Mouse (Mus musculus): ENCODE measurements around the gene Hist2h3c2. TPM values are rescaled to one million over a fixed set of nuclear protein-coding genes. Genes with fewer than 3 reads are reported as not detected.
"Not testable (repeated sequence)": the region's sequence is repeated elsewhere in the genome, so short reads cannot be mapped to it uniquely, and the experiment has no call there.

Hist2h3c2 gene
- polyA plus RNA-seq, 2 experiments: 14.6 to 91.6 TPM

GRCm38 (mm10) chr3:96246018-96246417 is 7.1 kb upstream of the Hist2h3c2 start:
- not testable (repeated sequence) for H3K27me3 ChIP-seq (ENCODE audit: control insufficient read depth, insufficient read depth, low read length); H3K4me2 ChIP-seq (ENCODE audit: low read depth); H3K9me3 ChIP-seq (ENCODE audit: control insufficient read depth, low read length); H3K36me3 ChIP-seq (replicated peaks; ENCODE audit: control insufficient read depth, insufficient read depth, low read depth); DNase-seq (ENCODE audit: low read depth in 3 of 3, low spot score in 3 of 3)
- peak overlapping the region; percentile 21 to 63; a peak in 3 of 4 replicates for H3K4me3 ChIP-seq (ENCODE audit: insufficient read depth in 1 of 2, low read depth in 2 of 2, low read length in 2 of 2)
- H3K9ac ChIP-seq (replicated peaks): peak overlapping the region; percentile 64
- H3K4me1 ChIP-seq (replicated peaks; ENCODE audit: control insufficient read depth in 2 of 2, insufficient read depth in 2 of 2, low read length in 1 of 2): peaks cover 30 to 45% of the 10 kb centered on the region in 2 experiments
- ATAC-seq (ENCODE audit: insufficient read depth): peak; percentile 61
- 1% methylated on average over 10 of the region's 21 CpGs for WGBS (ENCODE audit: insufficient replicate concordance)
- H3K27ac ChIP-seq: peak overlapping the region; percentile 83
- 0 out of 2 replicates have a peak, but pooled peaks have one; percentile 4 for TF ChIP-seq EP300 (IDR thresholded peaks at IDR 0.05; ENCODE audit: low read depth)

GRCm38 (mm10) chr3:96245003-96245886 is 6.3 kb upstream of the Hist2h3c2 start, which contains the start of gene Hist2h2aa1:
Hist2h2aa1 (plus strand) TSS chr3:96245497.
- H3K9me3 ChIP-seq (ENCODE audit: control insufficient read depth, low read length); H3K36me3 ChIP-seq (replicated peaks; ENCODE audit: control insufficient read depth, insufficient read depth, low read depth); H3K27me3 ChIP-seq (ENCODE audit: control insufficient read depth, insufficient read depth, low read length): not testable (repeated sequence)
- peak in 1 of 3 experiments; percentile 61 for DNase-seq (ENCODE audit: low read depth in 3 of 3, low spot score in 3 of 3)
- peak within 1 kb of the TSS; percentile 95 for H3K4me2 ChIP-seq (ENCODE audit: low read depth)
- H3K9ac ChIP-seq (replicated peaks): peak within 1 kb of the TSS; percentile 99
- WGBS (ENCODE audit: insufficient replicate concordance): under 1% methylated on average over 19 of the region's 88 CpGs
- H3K4me1 ChIP-seq (replicated peaks; ENCODE audit: control insufficient read depth in 2 of 2, insufficient read depth in 2 of 2, low read length in 1 of 2): peaks cover 30 to 41% of the 10 kb centered on the region in 2 experiments
- H3K4me3 ChIP-seq (ENCODE audit: insufficient read depth in 1 of 2, low read depth in 2 of 2, low read length in 2 of 2): peak within 1 kb of the TSS; percentile 71 to 100
- ATAC-seq (ENCODE audit: insufficient read depth): peak; percentile 67
- H3K27ac ChIP-seq: peak within 1 kb of the TSS; percentile 99
- TF ChIP-seq EP300 (IDR thresholded peaks at IDR 0.05; ENCODE audit: low read depth): peak; percentile 31

- 65% methylated on average over 7 of the region's 7 CpGs for WGBS (ENCODE audit: insufficient replicate concordance)
- DNase-seq (ENCODE audit: low read depth in 3 of 3, low spot score in 3 of 3): no peak
These were observed 5.1 kb upstream of the Hist2h3c2 start for GRCm38 (mm10) chr3:96243921-96244572.

GRCm38 (mm10) chr3:96240799-96241197 is 1.9 kb upstream of the Hist2h3c2 start:
- peak overlapping the region in 1 of 2 experiments; percentile 43; a peak in 2 of 4 replicates for H3K4me3 ChIP-seq (ENCODE audit: insufficient read depth in 1 of 2, low read depth in 2 of 2, low read length in 2 of 2)
- no peaks in the 10 kb centered on the region for H3K9me3 ChIP-seq (ENCODE audit: control insufficient read depth, low read length)
- no peak for DNase-seq (ENCODE audit: low read depth in 3 of 3, low spot score in 3 of 3)
- TF ChIP-seq EP300 (IDR thresholded peaks at IDR 0.05; ENCODE audit: low read depth) (no peak), CTCF (IDR thresholded peaks at IDR 0.05; ENCODE audit: low read depth) (no peak)
- no peak for ATAC-seq (ENCODE audit: insufficient read depth)
- peak overlapping the region; percentile 76 for H3K9ac ChIP-seq (replicated peaks)
- H3K4me2 ChIP-seq (ENCODE audit: low read depth): peak overlapping the region; percentile 69
- peaks cover 25 to 38% of the 10 kb centered on the region in 2 experiments for H3K4me1 ChIP-seq (replicated peaks; ENCODE audit: control insufficient read depth in 2 of 2, insufficient read depth in 2 of 2, low read length in 1 of 2)
- H3K36me3 ChIP-seq (replicated peaks; ENCODE audit: control insufficient read depth, insufficient read depth, low read depth): no peaks in the 10 kb centered on the region
- 77% methylated on average over 9 of the region's 9 CpGs for WGBS (ENCODE audit: insufficient replicate concordance)
- no peaks in the 10 kb centered on the region for H3K27me3 ChIP-seq (ENCODE audit: control insufficient read depth, insufficient read depth, low read length)
- peak overlapping the region; percentile 86 for H3K27ac ChIP-seq

More at GRCm38 (mm10) chr3:96243921-96244572, 5.1 kb upstream of the Hist2h3c2 start:
- Histone ChIP-seq H3K27me3 (ENCODE audit: control insufficient read depth, insufficient read depth, low read length) (no peaks in the 10 kb centered on the region), H3K36me3 (replicated peaks; ENCODE audit: control insufficient read depth, insufficient read depth, low read depth) (no peaks in the 10 kb centered on the region), H3K27ac (peak overlapping the region; percentile 99), H3K9ac (replicated peaks) (peak overlapping the region; percentile 99), H3K9me3 (ENCODE audit: control insufficient read depth, low read length) (no peaks in the 10 kb centered on the region), H3K4me3 (ENCODE audit: insufficient read depth in 1 of 2, low read depth in 2 of 2, low read length in 2 of 2) (peak overlapping the region; percentile 71 to 100; a peak in 3 of 4 replicates), H3K4me1 (replicated peaks; ENCODE audit: control insufficient read depth in 2 of 2, insufficient read depth in 2 of 2, low read length in 1 of 2) (peaks cover 30 to 39% of the 10 kb centered on the region in 2 experiments), H3K4me2 (ENCODE audit: low read depth) (peak overlapping the region; percentile 95)
- ATAC-seq (ENCODE audit: insufficient read depth): no peak
- no peak for TF ChIP-seq CTCF (IDR thresholded peaks at IDR 0.05; ENCODE audit: low read depth)
- TF ChIP-seq EP300 (IDR thresholded peaks at IDR 0.05; ENCODE audit: low read depth): no peak

Measured in liver, embryonic 14.5 days (tissue).